Mouse (Mus musculus) liver, adult 10 weeks (tissue): ENCODE results near the gene Tinag. TPM values are rescaled to one million over a fixed set of nuclear protein-coding genes. Genes with fewer than 3 reads are reported as not detected.

Source experiments
- polyA plus RNA-seq: library from polyadenylated mRNA; stranded (reverse); fragments of 350-450 nt; fragmentation: Illumina TruSeq; extraction: RNeasy Lipid Tissue Mini Kit (QIAGEN cat#74804); gene quantifications from one replicate; pipeline ENCODE4 v1.2.3, GENCODE M21; 2014; ENCODE audit warnings: low read depth, low replicate concordance

Gene Tinag
- 0.37 TPM for polyA plus RNA-seq

DNA sequence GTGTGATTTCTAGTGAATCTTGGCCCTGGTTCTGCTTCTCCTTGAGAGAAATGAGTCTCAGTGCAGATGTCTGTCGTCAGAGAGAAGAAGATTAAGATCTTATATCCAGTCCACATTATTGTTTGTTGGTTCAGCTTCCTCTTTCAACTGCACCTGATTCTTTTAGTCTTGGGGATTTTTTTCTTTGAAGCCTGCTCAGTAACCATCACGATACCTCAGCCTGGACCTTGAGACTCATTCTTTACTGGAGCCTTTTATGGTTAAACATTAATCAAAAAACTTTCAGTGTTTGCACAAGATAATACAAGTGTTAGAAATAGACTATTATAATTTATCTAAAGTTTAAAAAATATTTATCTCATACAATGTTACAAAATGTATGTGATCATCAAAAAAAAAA lies at the start of gene Tinag:
Gene Tinag (minus strand): TSS at position 210 of the 400 bp plus-strand sequence.

